Mouse (Mus musculus) hindbrain, embryonic 13.5 days (tissue): Measurements from ENCODE around the gene Gpr62. TPM values are rescaled to one million over a fixed set of nuclear protein-coding genes. Genes with fewer than 3 reads are reported as not detected.
"Not testable (repeated sequence)": the region's sequence is repeated elsewhere in the genome, so short reads cannot be mapped to it uniquely, and the experiment has no call there.

Experiments
- ATAC-seq: fragments of 200-750 bp; cut with Nextera tagmentation; 2 replicates; pipeline ENCODE4 v1.8.0; 2017; ENCODE audit warnings: moderate TSS enrichment; ENCODE audit not compliant: low FRiP score
- H3K27ac ChIP-seq: fragments of 300-500 bp; sonication (generic); 2 replicates; pipeline ENCODE4 v1.5.1; 2015; ENCODE audit warnings: inconsistent platforms, mild to moderate bottlenecking, moderate library complexity
- H3K27me3 ChIP-seq: fragments of 300-500 bp; sonication (generic); 2 replicates; pipeline ENCODE4 v1.6.1; 2015; ENCODE audit warnings: mild to moderate bottlenecking, inconsistent platforms
- H3K36me3 ChIP-seq: fragments of 300-500 bp; sonication (generic); 2 replicates; pipeline ENCODE4 v1.6.1; 2015; ENCODE audit warnings: mild to moderate bottlenecking, inconsistent platforms
- H3K4me1 ChIP-seq: fragments of 300-500 bp; sonication (generic); replicated peaks from 2 replicates; pipeline ENCODE4 v1.6.1; 2015; ENCODE audit warnings: inconsistent platforms
- H3K4me2 ChIP-seq: fragments of 300-500 bp; sonication (generic); 2 replicates; pipeline ENCODE4 v1.6.1; 2015; ENCODE audit warnings: inconsistent platforms, mild to moderate bottlenecking, moderate library complexity
- H3K4me3 ChIP-seq: fragments of 300-500 bp; sonication (generic); 2 replicates; pipeline ENCODE4 v1.5.1; 2015; ENCODE audit warnings: mild to moderate bottlenecking, inconsistent platforms
- H3K9ac ChIP-seq: fragments of 300-500 bp; sonication (generic); 2 replicates; pipeline ENCODE4 v1.6.1; 2015; ENCODE audit warnings: mild to moderate bottlenecking, inconsistent platforms
- H3K9me3 ChIP-seq: fragments of 300-500 bp; sonication (generic); 2 replicates; pipeline ENCODE4 v1.6.1; 2016; ENCODE audit warnings: inconsistent platforms
- WGBS: fragments of 180-500 bp; shearing (Covaris S2); methylation state at CpG from one replicate; pipeline ENCODE4 v1.1.7; 2015; 5-methylcytosine and 5-hydroxymethylcytosine counted together
- polyA plus RNA-seq: library from polyadenylated mRNA; unstranded; fragments of >200 nt; fragmentation: Nextera tagmentation; extraction: Ambion mirVana; gene quantifications from 2 replicates; pipeline ENCODE4 v1.2.1, GENCODE M21; 2015

Gpr62 gene
- 0.60 and 0.68 TPM in 2 replicates for polyA plus RNA-seq

GRCm38 (mm10) chr9:106465571-106466200, at the start of gene Gpr62:
Gene Gpr62, minus strand, starts transcription at chr9:106465938.
- WGBS: 25% methylated on average over 26 of the region's 26 CpGs
- peaks cover 38% of the 10 kb centered on the region for H3K36me3 ChIP-seq
- H3K9ac ChIP-seq: peak within 1 kb of the TSS; percentile 82
- peak; percentile 50 for ATAC-seq
- no peaks in the 10 kb centered on the region for H3K9me3 ChIP-seq
- peak within 1 kb of the TSS; percentile 89 for H3K4me2 ChIP-seq
- peaks cover 30% of the 10 kb centered on the region for H3K4me1 ChIP-seq
- H3K4me3 ChIP-seq: peak within 1 kb of the TSS; percentile 51
- no peaks in the 10 kb centered on the region for H3K27me3 ChIP-seq
- peak within 1 kb of the TSS; percentile 88 for H3K27ac ChIP-seq

- Histone ChIP-seq H3K27me3 (no peaks in the 10 kb centered on the region), H3K36me3 (no peaks in the 10 kb centered on the region), H3K4me1 (no peaks in the 10 kb centered on the region; the same call in 1 of the 2 replicates), H3K4me3 (no peak within 1 kb of the TSS), H3K9ac (no peak within 1 kb of the TSS), H3K4me2 (no peak within 1 kb of the TSS), H3K27ac (no peak within 1 kb of the TSS), H3K9me3 (no peaks in the 10 kb centered on the region)
- 87% methylated on average over 4 of the region's 4 CpGs for WGBS
- no peak for ATAC-seq
Observed at GRCm38 (mm10) chr9:106514273-106514672, 48.5 kb upstream of the Gpr62 start, which contains the start of gene Iqcf5. Gene Iqcf5, plus strand, starts transcription at chr9:106514573.

GRCm38 (mm10) chr9:106513566-106513965, 47.8 kb upstream of the Gpr62 start:
- WGBS: 82% methylated on average over 6 of the region's 6 CpGs
- Histone ChIP-seq H3K9ac (no peak overlapping the region), H3K36me3 (no peaks in the 10 kb centered on the region), H3K9me3 (no peaks in the 10 kb centered on the region), H3K4me2 (no peak overlapping the region), H3K4me3 (no peak overlapping the region), H3K27ac (no peak overlapping the region), H3K4me1 (no peaks in the 10 kb centered on the region; the same call in 1 of the 2 replicates), H3K27me3 (no peaks in the 10 kb centered on the region)
- ATAC-seq: no peak

- ATAC-seq: no peak
- H3K9ac ChIP-seq: no peak overlapping the region
- H3K27me3 ChIP-seq: no peaks in the 10 kb centered on the region
- 74% methylated on average over 13 of the region's 13 CpGs for WGBS
- no peak overlapping the region for H3K4me3 ChIP-seq
- no peaks in the 10 kb centered on the region for H3K36me3 ChIP-seq
- no peak overlapping the region for H3K27ac ChIP-seq
- no peaks in the 10 kb centered on the region for H3K9me3 ChIP-seq
- no peak overlapping the region for H3K4me2 ChIP-seq
- H3K4me1 ChIP-seq: no peaks in the 10 kb centered on the region; the same call in 1 of the 2 replicates
Observed at GRCm38 (mm10) chr9:106512729-106513450, 47.2 kb upstream of the Gpr62 start.

GRCm38 (mm10) chr9:106509356-106509755, 43.6 kb upstream of the Gpr62 start:
- Histone ChIP-seq H3K9ac (no peak overlapping the region), H3K4me2 (no peak overlapping the region), H3K4me3 (no peak overlapping the region), H3K27ac (no peak overlapping the region), H3K4me1 (no peaks in the 10 kb centered on the region; the same call in 1 of the 2 replicates), H3K9me3 (no peaks in the 10 kb centered on the region), H3K36me3 (no peaks in the 10 kb centered on the region), H3K27me3 (no peaks in the 10 kb centered on the region)
- ATAC-seq: no peak
- WGBS: 93% methylated on average over 10 of the region's 10 CpGs

GRCm38 (mm10) chr9:106504246-106504645, 38.5 kb upstream of the Gpr62 start:
- 75% methylated on average over 6 of the region's 6 CpGs for WGBS
- Histone ChIP-seq H3K4me1 (no peaks in the 10 kb centered on the region), H3K9me3 (no peaks in the 10 kb centered on the region), H3K36me3 (no peaks in the 10 kb centered on the region), H3K4me2 (no peak overlapping the region), H3K27me3 (0 out of 2 replicates have a peak, but pooled peaks cover 2% of the 10 kb centered on the region), H3K27ac (no peak overlapping the region), H3K9ac (no peak overlapping the region), H3K4me3 (no peak overlapping the region)
- no peak for ATAC-seq

GRCm38 (mm10) chr9:106501846-106502245, 36.1 kb upstream of the Gpr62 start:
- ATAC-seq: no peak
- Histone ChIP-seq H3K9me3 (no peaks in the 10 kb centered on the region), H3K36me3 (no peaks in the 10 kb centered on the region), H3K4me1 (no peaks in the 10 kb centered on the region), H3K4me3 (no peak overlapping the region), H3K27me3 (0 out of 2 replicates have a peak, but pooled peaks cover 2% of the 10 kb centered on the region), H3K9ac (no peak overlapping the region), H3K27ac (no peak overlapping the region), H3K4me2 (no peak overlapping the region)
- WGBS: 92% methylated on average over 22 of the region's 22 CpGs

GRCm38 (mm10) chr9:106499667-106500066, 33.9 kb upstream of the Gpr62 start, which contains the start of gene Iqcf1:
Gene Iqcf1, plus strand, starts transcription at chr9:106499967.
- H3K36me3 ChIP-seq: no peaks in the 10 kb centered on the region
- WGBS: 94% methylated on average over 6 of the region's 6 CpGs
- no peaks in the 10 kb centered on the region for H3K4me1 ChIP-seq
- H3K27me3 ChIP-seq: 0 out of 2 replicates have a peak, but pooled peaks cover 2% of the 10 kb centered on the region
- no peak within 1 kb of the TSS for H3K4me3 ChIP-seq
- H3K27ac ChIP-seq: no peak within 1 kb of the TSS
- no peaks in the 10 kb centered on the region for H3K9me3 ChIP-seq
- ATAC-seq: no peak
- no peak within 1 kb of the TSS for H3K4me2 ChIP-seq
- no peak within 1 kb of the TSS for H3K9ac ChIP-seq

GRCm38 (mm10) chr9:106487602-106488001, 21.9 kb upstream of the Gpr62 start:
- WGBS: 88% methylated on average over 6 of the region's 6 CpGs
- not testable (repeated sequence) for H3K9me3 ChIP-seq, H3K27me3 ChIP-seq, H3K4me3 ChIP-seq, H3K27ac ChIP-seq, H3K4me1 ChIP-seq, ATAC-seq, H3K9ac ChIP-seq, H3K4me2 ChIP-seq
- H3K36me3 ChIP-seq: peaks cover 39% of the 10 kb centered on the region

GRCm38 (mm10) chr9:106485076-106485475, 19.3 kb upstream of the Gpr62 start:
- H3K4me3 ChIP-seq: no peak overlapping the region
- H3K9me3 ChIP-seq: no peaks in the 10 kb centered on the region
- no peak overlapping the region for H3K27ac ChIP-seq
- H3K36me3 ChIP-seq: peaks cover 63% of the 10 kb centered on the region
- H3K4me2 ChIP-seq: no peak overlapping the region
- no peaks in the 10 kb centered on the region for H3K4me1 ChIP-seq
- no peak for ATAC-seq
- H3K9ac ChIP-seq: no peak overlapping the region
- 82% methylated on average over 10 of the region's 10 CpGs for WGBS
- H3K27me3 ChIP-seq: no peaks in the 10 kb centered on the region

GRCm38 (mm10) chr9:106483606-106484005, 17.9 kb upstream of the Gpr62 start:
- Histone ChIP-seq H3K4me3 (no peak overlapping the region), H3K4me1 (peaks cover 4% of the 10 kb centered on the region; the same call in 1 of the 2 replicates), H3K27me3 (no peaks in the 10 kb centered on the region), H3K36me3 (peaks cover 66% of the 10 kb centered on the region), H3K4me2 (no peak overlapping the region), H3K9ac (no peak overlapping the region), H3K27ac (no peak overlapping the region), H3K9me3 (no peaks in the 10 kb centered on the region)
- no peak for ATAC-seq
- WGBS: 93% methylated on average over 17 of the region's 17 CpGs

- H3K9me3 ChIP-seq: no peaks in the 10 kb centered on the region
- no peak overlapping the region for H3K9ac ChIP-seq
- no peaks in the 10 kb centered on the region for H3K27me3 ChIP-seq
- H3K27ac ChIP-seq: no peak overlapping the region
- no peak for ATAC-seq
- H3K4me1 ChIP-seq: peaks cover 8% of the 10 kb centered on the region
- H3K4me3 ChIP-seq: no peak overlapping the region
- WGBS: 93% methylated on average over 10 of the region's 10 CpGs
- peaks cover 66% of the 10 kb centered on the region for H3K36me3 ChIP-seq
- no peak overlapping the region for H3K4me2 ChIP-seq
Observed at GRCm38 (mm10) chr9:106483136-106483535, 17.4 kb upstream of the Gpr62 start.
